Mouse (Mus musculus) left cerebral cortex, postnatal 10 days (tissue): ENCODE measurements around the gene Nckap5l. TPM values are rescaled to one million over a fixed set of nuclear protein-coding genes. Genes with fewer than 3 reads are reported as not detected.
"Not testable (repeated sequence)": the region's sequence is repeated elsewhere in the genome, so short reads cannot be mapped to it uniquely, and the experiment has no call there.

Experiments
- DNase-seq, 2 experiments: peaks; one replicate each; pipeline ENCODE4 v3.0.0; 2021 to 2022; ENCODE audit warnings: low spot score in 2 of 2, mixed read lengths in 1 of 2; ENCODE audit errors: extremely low spot score in 1 of 2
- intact Hi-C: fragments of 180-260 bp; cut with DNase I; formaldehyde crosslinking; loops from one replicate; pipeline ENCODE4 v1.15.1; 2025
- total RNA-seq, 2 experiments: library from RNA; stranded (reverse); gene quantifications; 2 replicates each; pipeline ENCODE4 v1.2.3; 2021

The Nckap5l gene
- total RNA-seq, 2 experiments from 2014 or later = 35.8 to 38.3 TPM

DNA sequence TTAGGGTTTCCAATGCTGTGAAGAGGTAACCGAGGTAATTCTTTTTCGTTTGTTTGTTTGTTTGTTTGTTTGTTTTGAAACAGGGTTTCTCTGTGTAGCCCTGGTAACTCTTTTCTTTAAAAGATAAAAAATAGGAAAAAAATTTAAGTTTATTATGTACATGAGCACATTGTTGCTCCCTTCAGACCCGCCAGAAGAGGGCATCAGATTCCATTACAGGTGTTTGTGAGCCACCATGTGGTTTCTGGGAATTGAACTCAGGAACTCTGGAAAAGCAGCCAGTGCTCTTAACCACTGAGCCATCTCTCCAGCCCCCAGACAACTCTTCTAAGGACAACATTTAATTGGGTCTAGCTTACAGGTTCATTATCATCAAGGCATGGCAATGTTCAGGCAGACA lies 71.4 kb downstream of the Nckap5l start:
- DNase-seq, intact Hi-C loops: not testable (repeated sequence)

DNA sequence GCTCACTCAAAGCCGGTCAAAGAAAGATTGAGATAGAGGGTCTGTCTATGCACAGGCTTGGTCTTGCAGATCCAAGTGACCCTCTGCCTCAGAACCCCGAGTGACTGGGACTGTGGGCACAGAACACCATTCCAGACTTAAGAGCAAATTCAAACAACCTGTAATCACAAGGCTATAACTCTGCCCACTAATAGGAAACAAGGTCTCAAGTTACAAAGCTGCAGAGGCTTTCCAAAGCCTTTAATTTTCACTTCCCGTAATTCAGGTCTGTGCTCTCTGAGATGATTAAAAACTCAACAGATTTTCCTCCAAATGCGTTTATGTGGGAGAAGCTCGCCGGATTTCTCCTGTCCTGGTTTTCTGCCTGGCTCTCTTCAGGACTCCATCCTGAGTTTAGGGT lies 73.5 kb downstream of the Nckap5l start:
- no peak for DNase-seq

DNA sequence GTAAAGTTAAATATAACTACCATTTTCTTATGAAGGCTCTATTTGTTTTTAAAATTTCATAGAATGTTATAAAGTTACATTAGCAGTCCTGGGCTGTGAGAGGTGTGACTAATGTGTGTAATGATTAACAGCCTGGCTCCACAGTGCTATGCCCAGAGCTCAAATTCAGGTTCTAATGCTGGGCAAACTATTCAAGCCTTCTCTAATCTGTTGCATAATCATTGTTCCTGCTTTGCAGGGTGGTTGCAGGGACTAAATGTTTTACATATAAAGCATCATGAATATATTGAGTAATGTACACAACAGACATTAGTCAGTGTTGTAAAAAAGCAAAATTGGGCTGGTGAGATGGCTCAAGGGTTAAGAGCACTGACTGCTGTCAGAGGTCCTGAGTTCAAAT lies 74.7 kb downstream of the Nckap5l start:
- intact Hi-C loops = no loop called here

More for the DNA sequence above, 73.5 kb downstream of the Nckap5l start:
- intact Hi-C loops = no loop called here

DNA sequence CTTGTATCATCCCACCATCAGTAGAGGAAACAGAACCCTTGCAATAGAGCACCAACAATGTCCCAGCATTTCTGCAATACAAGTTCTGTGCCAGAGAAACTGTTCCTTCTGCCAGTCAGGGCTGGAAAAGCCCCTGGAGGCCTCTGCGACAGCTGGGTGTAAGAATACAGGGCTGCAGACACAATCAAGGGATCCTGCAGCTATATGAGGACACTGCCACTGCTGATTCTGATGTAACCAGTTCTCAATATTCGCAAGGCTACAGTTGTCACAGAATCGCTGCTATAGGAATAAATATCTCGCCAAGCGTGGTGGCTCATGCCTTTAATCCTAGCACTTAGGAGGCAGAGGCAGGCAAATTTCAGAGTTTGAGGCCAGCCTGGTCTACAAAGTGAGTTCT lies 81.3 kb downstream of the Nckap5l start:
- intact Hi-C loops = no loop called here
- no peak for DNase-seq

More for the DNA sequence above, 74.7 kb downstream of the Nckap5l start:
- DNase-seq = no peak

DNA sequence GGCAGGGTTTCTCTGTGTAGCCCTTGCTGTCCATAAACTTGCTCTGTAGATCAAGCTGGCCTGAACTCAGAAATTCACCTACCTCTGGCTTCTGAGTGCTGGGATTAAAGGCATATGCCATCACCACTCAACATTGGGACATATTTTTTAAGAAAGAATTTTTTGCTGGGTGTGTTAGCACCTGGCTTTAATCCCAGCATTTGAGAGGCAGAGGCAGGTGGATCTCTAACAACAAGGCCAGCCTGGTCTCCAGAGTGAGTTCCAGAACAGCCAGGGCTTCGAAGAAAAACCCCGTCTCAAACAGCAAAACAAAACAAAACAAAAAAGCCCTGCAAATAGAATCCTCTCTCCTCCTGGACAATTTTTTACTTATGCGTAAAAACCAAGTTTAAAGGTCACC lies 82.0 kb downstream of the Nckap5l start:
- intact Hi-C loops = no loop called here
- no peak for DNase-seq

DNA sequence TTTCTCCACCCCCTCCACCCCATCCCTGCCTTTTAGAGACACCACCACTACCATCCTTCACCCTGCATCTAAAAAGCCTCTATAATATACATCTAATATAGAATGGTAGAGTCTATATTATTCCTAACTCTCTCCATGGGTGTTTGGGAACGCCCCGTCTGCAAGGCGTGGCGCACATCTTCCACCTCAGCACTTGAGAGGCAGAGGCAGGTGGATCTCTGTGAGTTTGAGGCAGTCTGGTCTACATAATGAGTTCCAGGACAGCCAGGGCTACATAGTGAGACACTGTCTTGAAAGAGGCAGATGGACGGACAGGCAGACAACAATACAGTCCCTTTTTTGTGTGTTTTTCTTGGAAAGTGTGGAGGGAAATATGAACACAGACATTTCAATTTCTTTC lies 82.5 kb downstream of the Nckap5l start:
- intact Hi-C loops = no loop called here
- DNase-seq = no peak

DNA sequence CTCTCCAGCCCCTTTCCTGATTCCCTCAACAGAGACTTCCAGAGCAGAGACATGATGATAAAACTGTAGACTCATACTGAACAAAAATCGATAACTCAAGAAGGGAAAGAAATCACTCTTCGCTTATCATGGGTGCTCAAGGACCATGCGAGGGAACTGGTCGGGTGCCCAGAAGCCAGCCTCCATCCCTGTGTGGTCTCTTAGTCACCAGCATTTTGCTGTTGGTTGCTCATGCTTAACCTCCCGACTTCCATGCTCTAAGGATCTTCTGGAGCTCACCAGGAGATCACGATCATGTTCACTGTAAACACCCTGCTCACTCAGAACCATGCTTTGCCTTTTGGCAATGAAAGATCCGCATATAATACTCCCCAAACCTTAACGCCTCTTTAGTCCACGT lies 84.8 kb downstream of the Nckap5l start:
- intact Hi-C loops = no loop called here
- no peak for DNase-seq

Other genes with a start within 250 kb of the Nckap5l start
- 100 to 1,000 TPM; 132 to 134 TPM for gene Kcnh3, start 232.9 kb downstream of the Nckap5l start, total RNA-seq
- gene Mcrs1, start 205.8 kb downstream of the Nckap5l start, total RNA-seq = 100 to 1,000 TPM; 116 to 127 TPM
- 100 to 1,000 TPM; 101 to 105 TPM for gene Prpf40b, start 162.7 kb downstream of the Nckap5l start, total RNA-seq
- gene Fam186b, start 161.9 kb downstream of the Nckap5l start, total RNA-seq = 1 to 10 TPM; 1.4 to 1.5 TPM
- 10 to 100 TPM; 12.6 to 14.1 TPM for gene Fmnl3, start 87.3 kb downstream of the Nckap5l start, total RNA-seq
- 100 to 1,000 TPM; 309 to 315 TPM for gene Tmbim6, start 64.9 kb downstream of the Nckap5l start, total RNA-seq
- gene Bcdin3d, start 17.0 kb upstream of the Nckap5l start, total RNA-seq = 1 to 10 TPM; 4.3 to 4.8 TPM
- gene Faim2, start 70.4 kb upstream of the Nckap5l start, total RNA-seq = 100 to 1,000 TPM; 130 to 135 TPM
- not detected for gene Aqp2, start 121.3 kb upstream of the Nckap5l start, total RNA-seq
- 1 to 10 TPM; 1.7 to 1.9 TPM for gene Aqp5, start 133.0 kb upstream of the Nckap5l start, total RNA-seq
- gene Aqp6, start 143.7 kb upstream of the Nckap5l start, total RNA-seq = under 1 TPM in 1 of 2 experiments, not detected in 1; 0.15 TPM
- gene Racgap1, start 193.9 kb upstream of the Nckap5l start, total RNA-seq = 10 to 100 TPM; 15.6 to 16.9 TPM
- 10 to 100 TPM; 94.8 to 99.2 TPM for gene Asic1, start 212.6 kb upstream of the Nckap5l start, total RNA-seq
- 100 to 1,000 TPM; 126 to 129 TPM for gene Smarcd1, start 244.4 kb upstream of the Nckap5l start, total RNA-seq
- gene Gm17349, start 247.7 kb upstream of the Nckap5l start, total RNA-seq = 1 to 10 TPM; 1.6 to 4.7 TPM